Mouse (Mus musculus): ENCODE measurements around the gene Tmigd3.

GRCm38 (mm10) chr3:105931095-105931494 lies 60.4 kb downstream of the Tmigd3 start:
- no peak for TF ChIP-seq POLR2A (IDR thresholded peaks at IDR 0.05; ENCODE audit: borderline replicate concordance, control insufficient read depth, low read depth, low read length)
- no peak for TF ChIP-seq CTCF (IDR thresholded peaks at IDR 0.05; ENCODE audit: control insufficient read depth, insufficient read depth, low read length)
